Mouse (Mus musculus): ENCODE measurements around the gene Chfr.
"Not testable (repeated sequence)": the region's sequence is repeated elsewhere in the genome, so short reads cannot be mapped to it uniquely, and the experiment has no call there.

The Chfr gene

DNA sequence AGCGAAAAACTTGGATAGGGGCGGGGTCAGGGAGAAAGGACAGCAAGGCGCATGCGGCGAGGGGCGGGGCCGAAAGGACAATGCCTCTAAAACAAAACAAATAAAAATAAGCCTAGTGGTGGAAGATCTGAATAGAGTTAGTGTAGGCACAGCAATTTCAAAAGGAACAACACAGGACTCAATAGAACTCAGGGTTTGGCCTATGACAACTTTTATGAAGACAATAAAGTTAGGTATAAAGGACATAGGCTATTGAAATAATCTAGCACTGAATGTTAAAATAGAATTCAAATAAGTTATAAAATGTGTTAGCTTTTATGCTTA is 27.4 kb upstream of the Chfr start:
- DNase-seq, result peak; percentile 94 to 96

DNA sequence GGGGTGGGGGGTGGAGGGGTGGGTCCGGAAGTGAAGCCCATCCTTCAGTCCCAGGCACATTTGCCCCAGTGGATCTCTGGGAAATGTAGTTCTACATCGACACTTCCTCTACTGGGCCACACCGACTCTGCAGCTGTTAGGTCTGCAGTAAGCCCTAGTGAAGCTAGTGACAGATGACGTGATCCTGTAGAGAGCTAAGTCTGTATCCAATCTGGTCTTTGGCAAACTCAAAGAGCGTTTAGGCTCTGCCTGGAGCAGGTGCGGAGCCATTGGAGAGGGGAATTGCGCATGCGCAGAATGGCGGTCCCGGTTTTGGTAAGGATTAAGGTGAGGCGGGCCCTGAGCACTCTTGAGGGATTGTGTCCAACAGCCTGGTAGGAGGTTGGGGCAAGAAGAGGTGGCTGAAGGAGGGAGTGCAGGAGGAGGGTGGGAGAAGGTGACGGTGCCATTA is 25.6 kb upstream of the Chfr start, which contains the start of gene Zfp605:
Gene Zfp605, plus strand, starts transcription at position 102 of the 451 bp plus-strand sequence.
- peak; percentile 82 to 84 for DNase-seq

DNA sequence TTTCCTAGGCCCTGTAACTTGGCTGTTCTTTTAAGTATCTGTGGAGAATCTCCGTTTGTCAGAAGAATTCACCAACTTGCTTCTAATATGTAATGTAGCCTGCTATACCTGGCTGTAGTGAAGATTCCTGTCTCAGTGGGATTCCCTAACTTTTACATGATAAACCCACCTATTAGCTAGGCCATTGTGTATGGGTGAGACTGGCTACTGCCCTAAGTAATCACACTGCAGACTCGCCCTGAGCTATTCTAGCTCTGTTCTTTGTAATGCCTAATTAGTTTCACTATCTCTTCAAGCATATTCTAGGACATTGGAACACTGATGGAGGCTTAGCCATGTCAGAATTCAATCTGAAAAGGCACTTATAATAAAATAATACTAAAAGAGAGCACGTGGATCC is 13.3 kb upstream of the Chfr start:
- not testable (repeated sequence) for DNase-seq

DNA sequence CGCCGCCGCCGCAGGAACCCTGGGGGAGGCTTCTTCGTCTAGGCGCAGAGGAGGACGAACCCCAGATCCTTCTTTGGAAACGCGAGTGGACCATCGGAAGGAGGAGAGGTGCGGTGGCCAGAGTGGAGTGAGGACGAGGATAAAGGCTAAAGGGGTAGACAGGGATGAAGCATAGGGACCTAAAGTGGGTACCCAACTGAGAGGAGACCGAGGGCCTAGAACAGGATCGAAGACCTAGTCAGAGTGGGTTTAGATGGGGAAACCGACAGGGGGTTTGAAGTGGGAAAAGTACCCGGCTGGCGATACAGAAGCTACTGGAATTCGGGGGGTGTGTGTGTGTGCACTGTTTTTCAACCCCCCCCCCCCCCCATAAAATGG is 434 bp downstream of the Chfr start:
- DNase-seq, result no peak

DNA sequence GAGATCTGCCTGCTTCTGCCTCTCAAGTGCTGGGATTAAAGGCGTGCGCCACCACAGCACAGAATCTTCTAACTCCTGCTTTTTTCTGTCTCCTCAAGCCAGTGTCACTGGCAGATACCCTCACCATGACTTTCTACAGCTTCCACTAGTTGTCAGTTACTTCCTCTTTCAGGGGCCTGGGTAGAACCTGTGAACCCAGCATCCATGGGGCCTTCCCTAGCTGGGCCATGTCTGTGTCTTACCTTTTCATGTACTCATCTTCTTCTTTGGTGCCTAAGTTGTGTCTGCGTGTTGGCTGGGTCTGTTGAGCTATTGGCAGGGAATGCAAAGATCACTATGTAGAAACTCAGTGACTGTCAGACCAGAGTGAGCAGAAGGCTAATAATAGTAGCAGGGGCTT is 2.2 kb downstream of the Chfr start:
- peak; percentile 5 to 38 for DNase-seq

DNA sequence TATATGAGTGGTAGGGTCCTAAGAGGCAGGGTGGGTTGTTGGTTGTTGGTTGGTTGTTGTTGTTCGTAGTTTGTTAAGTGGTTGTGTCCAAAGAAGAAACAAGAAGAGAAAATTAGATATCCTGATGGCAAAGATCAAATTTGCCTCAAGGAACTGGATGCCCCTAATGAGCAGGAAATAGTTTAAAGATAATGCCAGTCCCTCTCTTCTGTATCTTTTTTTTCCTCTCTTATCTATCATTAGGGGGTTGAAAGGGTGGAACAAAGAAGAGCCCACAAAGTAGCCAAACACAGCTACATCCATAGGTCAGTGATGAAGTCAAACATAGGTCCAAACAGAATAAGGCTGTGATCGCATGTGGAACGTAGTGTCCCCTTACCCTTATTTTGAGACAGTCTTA is 3.7 kb downstream of the Chfr start:
- DNase-seq, result no peak

DNA sequence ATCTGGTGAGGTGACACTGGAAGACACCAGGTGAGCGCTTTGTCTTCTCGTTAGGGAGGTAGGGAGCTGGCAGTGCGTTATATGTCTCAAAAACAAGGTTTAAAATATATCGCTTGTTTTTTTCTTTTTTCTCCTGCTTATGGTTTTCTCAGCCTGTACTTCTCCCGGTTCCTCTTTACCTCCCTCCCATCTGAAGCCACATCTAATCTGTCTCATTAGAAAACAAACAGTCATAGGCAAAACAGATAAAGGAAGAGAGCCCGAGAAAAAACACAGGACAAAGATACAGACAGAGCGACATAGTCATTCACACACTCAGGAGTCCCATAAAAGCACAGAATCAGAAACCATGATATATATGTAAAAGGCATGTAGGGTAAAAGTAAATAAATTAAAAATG is 4.8 kb downstream of the Chfr start:
- no peak for DNase-seq

DNA sequence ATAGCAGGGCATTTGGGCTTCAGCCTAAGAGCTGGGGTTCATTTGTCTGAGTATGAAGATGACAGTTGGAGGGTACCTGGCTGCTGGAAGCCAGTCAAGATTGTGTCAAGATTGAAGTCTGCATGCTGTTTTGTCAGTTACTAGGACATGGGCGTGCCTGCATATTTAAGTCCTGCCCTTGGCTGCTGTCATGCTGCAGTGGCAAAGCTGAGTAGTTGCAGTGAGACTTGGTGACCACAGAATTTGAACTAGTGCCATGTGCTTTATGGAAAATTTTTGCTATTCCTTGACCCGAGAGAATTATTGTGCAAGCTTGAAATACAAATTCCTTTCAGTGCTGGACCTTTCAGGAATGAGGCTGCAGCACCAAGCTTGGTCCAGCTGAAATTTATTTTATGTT is 6.7 kb downstream of the Chfr start:
- no peak for DNase-seq

DNA sequence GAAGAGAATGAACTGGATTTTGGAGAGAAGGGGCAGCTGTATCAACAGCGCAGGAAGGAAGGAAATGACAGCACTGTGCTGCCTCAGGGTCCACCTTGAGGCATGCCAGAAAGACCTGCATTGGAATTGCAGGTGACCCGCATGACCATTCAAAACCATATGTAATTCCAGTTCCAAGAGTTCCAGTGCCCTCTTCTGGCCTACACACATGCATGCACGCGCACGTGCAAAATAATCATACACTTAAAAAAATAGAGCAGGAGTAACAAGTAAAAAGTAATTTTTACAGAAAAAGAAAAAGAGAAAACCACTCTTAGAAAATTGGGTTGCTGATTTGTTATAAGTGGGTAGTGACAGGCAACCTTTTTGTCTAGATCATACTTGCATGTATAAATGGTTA is 7.4 kb downstream of the Chfr start:
- DNase-seq, result peak; percentile 25 to 33

DNA sequence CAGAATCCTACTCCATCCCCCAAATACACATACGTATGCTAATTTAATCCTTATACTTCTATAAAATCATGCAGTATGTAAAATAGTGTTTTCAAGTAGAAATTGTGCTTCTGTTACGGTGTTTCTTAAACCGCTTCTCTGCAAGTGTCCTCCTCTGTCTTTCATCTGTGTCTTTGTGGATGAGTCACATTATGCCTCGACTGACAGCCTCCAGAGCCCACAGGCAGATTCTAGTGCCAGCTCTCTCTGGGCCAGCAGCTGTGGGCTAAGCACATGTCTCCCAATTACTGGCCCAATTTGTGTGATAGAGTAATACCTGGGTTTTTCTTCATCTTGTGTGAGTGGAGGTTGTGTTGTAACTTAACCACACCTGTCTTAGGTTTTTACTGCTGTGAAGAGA is 33.7 kb downstream of the Chfr start:
- DNase-seq, result no peak

DNA sequence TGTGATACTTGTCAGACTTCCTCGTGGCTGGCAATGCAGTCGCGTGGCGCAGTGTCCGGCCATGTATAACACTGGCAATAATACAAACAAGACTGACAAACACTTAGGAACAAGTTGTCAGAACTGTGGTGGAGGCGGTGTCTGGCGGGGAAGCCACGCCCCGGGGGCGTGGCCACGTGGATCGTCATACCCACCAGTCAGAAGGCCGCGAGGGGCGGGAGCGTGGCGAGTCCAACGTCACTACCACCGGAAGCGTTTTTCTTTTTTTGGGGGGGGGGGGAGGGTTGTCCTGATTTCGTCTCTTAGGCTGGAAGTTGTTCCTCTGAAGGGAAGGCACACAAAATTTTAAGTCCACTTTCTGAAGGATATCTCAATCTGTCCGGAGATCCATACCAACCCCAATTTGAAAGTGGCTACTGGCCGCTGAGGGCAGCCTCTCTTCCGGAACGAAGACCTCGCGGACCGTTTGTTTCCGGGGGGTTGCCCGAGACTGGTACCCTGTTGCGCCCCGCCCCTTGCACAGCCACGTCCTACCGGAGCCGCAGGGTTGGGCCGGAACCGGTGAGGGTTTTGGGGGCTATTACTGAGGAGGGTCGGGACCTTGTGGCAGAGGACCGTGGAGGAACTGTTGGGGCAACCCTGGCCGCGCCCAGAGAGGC is 40.8 kb downstream of the Chfr start, which contains the start of gene Golga3:
Gene Golga3, plus strand, starts transcription at position 340 of the 659 bp plus-strand sequence.
- DNase-seq, result peak; percentile 95

DNA sequence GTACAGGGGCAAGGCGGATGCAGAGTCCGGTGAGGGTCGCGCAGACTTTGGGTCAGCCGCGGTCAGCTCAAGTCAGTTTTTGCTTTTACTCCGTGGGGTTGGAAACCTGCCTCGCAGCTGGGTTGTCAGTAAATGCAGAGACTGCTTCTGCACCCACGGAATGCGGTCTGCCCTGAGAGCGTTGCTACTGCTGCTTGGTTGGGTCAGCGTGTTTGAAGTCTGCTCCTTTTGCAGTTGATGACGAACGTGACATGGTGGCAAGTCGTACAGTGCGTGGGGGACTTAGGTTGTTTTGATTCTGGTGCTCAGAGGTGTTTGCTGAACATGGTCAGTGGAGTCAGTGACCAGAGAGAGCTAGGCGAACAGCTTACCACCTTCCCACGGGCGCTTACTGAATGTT is 41.4 kb downstream of the Chfr start:
- DNase-seq, result no peak

DNA sequence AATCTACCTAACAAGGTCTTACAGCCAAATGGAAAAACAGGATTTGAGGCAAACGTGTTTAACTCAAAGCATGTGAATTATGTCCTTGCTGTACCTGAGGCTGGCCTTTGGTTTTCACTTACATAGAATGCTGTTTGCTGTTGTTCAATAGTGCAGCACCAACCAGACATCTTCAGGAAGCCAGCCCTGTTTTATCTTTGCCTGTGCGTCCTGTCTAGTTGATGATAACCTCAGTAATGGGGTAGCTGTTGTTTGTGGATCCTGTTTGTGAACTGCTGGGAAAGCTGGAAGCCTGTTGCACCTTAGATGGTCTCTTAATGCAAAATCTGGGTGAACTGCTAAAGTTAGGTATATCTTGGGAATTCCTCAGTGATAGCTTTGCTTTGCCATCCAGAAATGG is 43.0 kb downstream of the Chfr start:
- no peak for DNase-seq

DNA sequence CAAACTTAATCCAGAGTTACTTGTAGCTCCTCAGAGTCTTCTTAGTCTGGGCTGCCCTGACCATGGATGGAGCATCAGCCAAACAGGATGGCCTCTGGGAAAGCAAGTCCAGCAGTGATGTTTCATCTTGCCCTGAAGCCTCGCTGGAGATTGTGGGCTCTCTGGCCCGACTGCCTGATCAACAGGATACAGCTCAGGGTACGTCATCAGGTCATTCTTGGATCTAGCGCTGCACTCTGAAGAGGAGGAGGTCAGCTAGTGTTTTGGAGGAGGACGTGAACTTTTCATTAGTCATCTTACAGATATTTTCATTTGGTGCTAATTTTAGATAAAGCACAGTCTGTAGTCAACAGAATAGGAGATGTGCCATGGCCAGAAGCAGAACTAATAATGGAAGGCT is 46.1 kb downstream of the Chfr start:
- no peak for DNase-seq

DNA sequence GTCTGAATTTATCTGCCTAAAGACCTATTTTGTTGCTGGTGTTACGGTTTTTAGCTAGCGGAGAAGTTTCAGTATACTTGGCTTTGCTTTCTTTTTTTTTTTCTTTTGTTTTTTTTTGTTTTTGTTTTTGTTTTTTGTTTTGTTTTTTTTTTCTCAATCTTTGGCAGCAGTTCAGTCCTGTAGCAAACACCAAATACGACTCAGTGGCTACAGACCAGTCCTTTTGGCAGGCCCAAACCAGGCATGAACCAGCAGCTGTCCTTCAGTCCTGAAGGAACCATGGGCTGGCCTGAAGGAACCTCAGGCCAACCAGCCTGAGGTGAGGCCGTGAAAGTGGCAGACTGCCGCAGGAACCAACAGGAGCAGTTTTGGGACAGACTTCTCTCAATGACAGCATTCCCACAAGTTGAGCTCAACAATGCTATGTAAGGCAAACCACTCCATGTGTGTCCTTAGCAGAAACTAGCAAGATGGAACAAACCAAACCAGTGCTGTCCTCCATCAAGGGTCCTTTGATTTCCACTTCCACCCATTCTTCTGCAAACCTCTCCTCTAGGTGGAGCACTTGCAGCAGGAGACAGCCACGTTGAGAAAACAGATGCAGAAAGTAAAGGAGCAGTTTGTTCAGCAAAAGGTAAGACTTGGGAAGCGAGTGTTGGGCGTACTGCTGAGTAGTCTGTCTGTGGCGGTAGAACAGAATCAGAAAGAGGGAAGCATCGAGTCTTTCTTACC is 67.7 kb downstream of the Chfr start:
- peak; percentile 19 to 21 for DNase-seq

DNA sequence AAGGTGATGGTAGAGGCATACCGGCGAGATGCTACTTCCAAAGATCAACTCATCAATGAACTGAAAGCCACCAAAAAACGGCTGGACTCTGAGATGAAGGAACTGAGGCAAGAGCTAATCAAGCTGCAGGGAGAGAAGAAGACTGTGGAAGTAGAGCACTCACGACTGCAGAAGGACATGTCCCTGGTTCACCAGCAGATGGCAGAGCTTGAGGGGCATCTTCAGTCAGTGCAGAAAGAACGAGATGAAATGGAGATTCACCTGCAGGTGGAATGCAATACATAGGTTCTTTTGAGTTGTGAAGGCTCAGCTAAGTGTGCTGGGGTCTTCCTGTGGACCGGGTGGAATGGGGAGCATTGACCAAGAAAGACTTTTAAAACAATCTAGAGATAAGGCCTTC is 69.1 kb downstream of the Chfr start:
- peak; percentile 24 to 31 for DNase-seq

DNA sequence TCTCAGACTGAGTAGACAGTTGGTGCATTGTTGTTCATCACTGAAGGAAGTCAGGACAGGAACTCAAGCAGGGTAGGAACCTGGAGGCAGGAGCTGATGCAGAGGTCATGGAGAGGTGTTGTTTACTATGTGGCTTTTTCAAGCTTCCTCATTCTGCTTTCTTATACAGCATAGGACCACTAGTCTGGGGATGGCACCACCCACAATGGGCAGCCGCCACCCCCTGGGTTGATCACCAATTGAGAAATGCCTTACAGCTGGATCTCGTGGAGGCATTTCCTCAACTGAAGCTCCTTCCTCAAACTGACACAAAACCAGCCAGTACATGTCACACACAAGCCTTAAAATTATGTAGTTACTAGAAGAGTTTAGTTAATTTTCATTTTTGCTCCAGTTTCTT is 75.7 kb downstream of the Chfr start:
- DNase-seq, result no peak

DNA sequence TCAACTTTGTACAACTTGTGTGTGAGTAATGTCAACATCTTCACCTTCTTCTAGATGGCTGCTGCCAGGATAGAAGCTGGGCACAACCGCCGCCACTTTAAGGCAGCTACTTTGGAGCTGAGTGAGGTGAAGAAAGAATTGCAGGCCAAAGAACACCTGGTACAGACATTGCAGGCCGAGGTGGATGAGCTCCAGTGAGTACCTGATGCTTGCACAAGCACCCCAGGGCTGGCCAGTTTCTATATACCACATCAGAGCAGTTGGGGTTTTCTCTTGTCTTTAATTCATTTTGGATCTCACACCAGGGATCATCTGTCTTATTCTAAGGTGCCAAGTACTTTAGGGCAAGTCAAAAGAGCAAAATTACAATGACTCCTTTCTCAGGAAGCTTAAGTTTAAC is 81.1 kb downstream of the Chfr start:
- DNase-seq, result no peak

DNA sequence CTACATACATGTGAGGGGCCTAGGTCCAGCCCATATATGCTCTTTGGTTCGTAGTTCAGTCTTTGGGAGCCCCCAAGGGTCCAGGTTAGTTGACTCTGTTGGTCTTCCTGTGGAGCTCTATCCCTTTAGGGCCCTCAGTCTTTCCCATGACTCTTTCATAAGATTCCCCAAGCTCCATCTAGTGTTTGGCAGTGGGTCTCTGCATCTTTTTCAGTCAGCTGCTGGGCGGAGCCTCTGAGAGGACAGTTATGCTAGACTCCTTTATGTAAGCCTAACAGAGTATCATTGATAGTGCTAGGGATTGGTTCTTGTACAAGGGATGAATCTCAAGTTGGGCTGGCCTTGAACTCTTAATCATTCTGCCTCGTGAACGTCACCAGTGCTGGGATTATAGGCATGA is 84.7 kb downstream of the Chfr start:
- DNase-seq, result no peak

All from B cell, adult 2 months (primary cell).